12 mouse cellular contexts compared by ENCODE assay signal in genomic region chr15:88814411-88815047, GRCm38 (mm10). TPM values are rescaled to one million over a fixed set of nuclear protein-coding genes. Genes with fewer than 3 reads are reported as not detected.
A peak's percentile ranks its signal among the peaks of the same experiment; 100 is the strongest.
DNase-seq lines count a peak whose midpoint lies in the region; ATAC-seq and TF ChIP-seq lines count a peak whose summit lies in the region.
"Had no signal": no experiment of that assay in that cellular context is flagged by ENCODE, and none has a peak within 500 bp of the region (broad histone marks: within the 10 kb centered on the region; RNA-seq: fewer than 3 reads in every experiment).

No protein-coding gene starts in this region.

- ATAC-seq in kidney, postnatal 0 days (replicated peaks; ENCODE audit: low FRiP score, low read depth) = no peak

- no peaks in the 10 kb centered on the region for H3K27me3 ChIP-seq in kidney, postnatal 0 days (ENCODE audit: insufficient read depth, low read length)
- no peaks in the 10 kb centered on the region for H3K27me3 ChIP-seq in thymus, adult 2 months (ENCODE audit: control insufficient read depth, insufficient read depth, low read length)
- H3K27me3 ChIP-seq in splenic B cell, adult 2 months (ENCODE audit: control insufficient read depth, insufficient read depth, low read length, poor library complexity, severe bottlenecking) = no peaks in the 10 kb centered on the region
- H3K27me3 ChIP-seq: neural tube, embryonic 12.5 days had no signal

- TF ChIP-seq POLR2A in thymus, adult 2 months (IDR thresholded peaks at IDR 0.05; ENCODE audit: control insufficient read depth, extremely low read depth, insufficient read depth, low read length, poor library complexity) = no peak

- no peak overlapping the region for H3K4me2 ChIP-seq in kidney, postnatal 0 days (ENCODE audit: low read length)
- H3K4me2 ChIP-seq: heart, embryonic 11.5 days; neural tube, embryonic 12.5 days had no signal

- TF ChIP-seq CTCF in kidney, postnatal 0 days (IDR thresholded peaks at IDR 0.05; ENCODE audit: low read depth) = peak; percentile 50
- TF ChIP-seq CTCF in thymus, adult 2 months (IDR thresholded peaks at IDR 0.05; ENCODE audit: borderline replicate concordance, control insufficient read depth, extremely low read depth, insufficient read depth, low read length, poor library complexity) = no peak

- no peaks in the 10 kb centered on the region for H3K9me3 ChIP-seq in kidney, postnatal 0 days (replicated peaks; ENCODE audit: low read length)
- H3K9me3 ChIP-seq: neural tube, embryonic 12.5 days had no signal

- DNase-seq in adrenal gland, postnatal 10 days = peak; percentile 31
- no peak for DNase-seq in adrenal gland, postnatal 25 days
- no peak for DNase-seq in kidney, postnatal 0 days (ENCODE audit: low spot score)
- no peak for DNase-seq in kidney, adult 11 months
- DNase-seq in thymus, adult 2 months = peak; percentile 20
- DNase-seq in thymus, postnatal 36 days = no peak
- peak; percentile 35 for DNase-seq in splenic B cell, adult 2 months (ENCODE audit: low read depth, low spot score)
- DNase-seq in kidney, adult 8-10 months = no peak
- DNase-seq: cerebellum, adult 11 months; left cerebral cortex, postnatal 4 days had no signal

- WGBS in kidney, postnatal 0 days = 96% methylated on average over 11 of the region's 11 CpGs
- WGBS in thymus, adult 2 months = over 99% methylated on average over 11 of the region's 11 CpGs

- H3K36me3 ChIP-seq in kidney, postnatal 0 days (ENCODE audit: insufficient read depth, low read length) = peaks cover 6% of the 10 kb centered on the region; the same call in 1 of the 2 replicates
- no peaks in the 10 kb centered on the region for H3K36me3 ChIP-seq in thymus, adult 2 months (ENCODE audit: control insufficient read depth, insufficient read depth, low read length)
- H3K36me3 ChIP-seq in splenic B cell, adult 2 months (ENCODE audit: control insufficient read depth, insufficient read depth, low read length, poor library complexity, severe bottlenecking) = peaks cover 2% of the 10 kb centered on the region; the same call in 1 of the 2 replicates

- no peak overlapping the region for H3K27ac ChIP-seq in kidney, postnatal 0 days
- no peak overlapping the region for H3K27ac ChIP-seq in thymus, adult 2 months (ENCODE audit: control insufficient read depth, insufficient read depth, low read length)
- H3K27ac ChIP-seq: neural tube, embryonic 12.5 days had no signal

- H3K9ac ChIP-seq in kidney, postnatal 0 days (ENCODE audit: low read depth, low read length) = no peak overlapping the region
- H3K9ac ChIP-seq: neural tube, embryonic 12.5 days had no signal

- no peak overlapping the region for H3K4me3 ChIP-seq in kidney, postnatal 0 days (replicated peaks; ENCODE audit: low read depth, low read length)
- no peak overlapping the region for H3K4me3 ChIP-seq in thymus, adult 2 months (ENCODE audit: control insufficient read depth, insufficient read depth, low read length)
- H3K4me3 ChIP-seq: neural tube, embryonic 12.5 days had no signal

- no peaks in the 10 kb centered on the region for H3K4me1 ChIP-seq in kidney, postnatal 0 days (replicated peaks; ENCODE audit: insufficient read depth, low read length)
- no peaks in the 10 kb centered on the region; the same call in 1 of the 2 replicates for H3K4me1 ChIP-seq in thymus, adult 2 months (replicated peaks; ENCODE audit: control insufficient read depth, insufficient read depth, low read length)

RNA-seq across cellular contexts. Expression of gene Alg12, which starts 4.6 kb away (rescaled TPM):
- total RNA-seq in adrenal gland, postnatal 10 days (2021) = 10 to 100 TPM; 10.4 to 10.7 TPM
- 13.7 and 16.3 TPM in 2 replicates for total RNA-seq in adrenal gland, postnatal 25 days (2021)
- polyA plus RNA-seq in kidney, postnatal 0 days (2015; fragmentation: Nextera tagmentation; extraction: Ambion mirVana) = 9.8 and 11.2 TPM in 2 replicates
- 25.1 and 27.1 TPM in 2 replicates for polyA plus RNA-seq in thymus, adult 2 months (2012; rRNA removed)

RNA-seq across cellular contexts. Expression of gene Creld2, which starts 4.9 kb away (rescaled TPM):
- total RNA-seq in adrenal gland, postnatal 10 days (2021) = 10 to 100 TPM; 26.6 to 34.4 TPM
- total RNA-seq in adrenal gland, postnatal 25 days (2021) = 35.1 and 37.8 TPM in 2 replicates
- polyA plus RNA-seq in kidney, postnatal 0 days (2015; fragmentation: Nextera tagmentation; extraction: Ambion mirVana) = 79.0 and 89.8 TPM in 2 replicates
- 38.3 and 45.1 TPM in 2 replicates for polyA plus RNA-seq in thymus, adult 2 months (2012; rRNA removed)

RNA-seq across cellular contexts. Expression of gene Pim3, which starts 47.5 kb away (rescaled TPM):
- 10 to 100 TPM; 41.2 to 76.8 TPM for total RNA-seq in adrenal gland, postnatal 10 days (2021)
- total RNA-seq in adrenal gland, postnatal 25 days (2021) = 71.8 and 89.5 TPM in 2 replicates
- 83.4 and 88.6 TPM in 2 replicates for polyA plus RNA-seq in kidney, postnatal 0 days (2015; fragmentation: Nextera tagmentation; extraction: Ambion mirVana)
- polyA plus RNA-seq in thymus, adult 2 months (2012; rRNA removed) = 35.8 and 46.3 TPM in 2 replicates

Comparison
In these comparisons a context has a peak if more than half of its experiments do, and no peak if none do; other contexts are left out.
1. DNase-seq: peak in adrenal gland, postnatal 10 days (single experiment), thymus, adult 2 months (single experiment) and splenic B cell, adult 2 months (single experiment); none in adrenal gland, postnatal 25 days (single experiment), kidney, postnatal 0 days (single experiment), kidney, adult 11 months (single experiment), thymus, postnatal 36 days (0 of 2) and kidney, adult 8-10 months (0 of 2).